Mouse (Mus musculus) adrenal gland (tissue): ENCODE data around the gene Plekhm3.

Experiments used
- intact Hi-C: fragments of 180-260 bp; cut with DNase I; formaldehyde crosslinking; loops from one replicate; pipeline ENCODE4 v1.15.1; 2025

The Plekhm3 gene

GRCm38 (mm10) chr1:64929673-64930072, 27.0 kb downstream of the Plekhm3 start:
- intact Hi-C loops: loop anchor here (10.0 kb wide), 1 partner anchor 315 kb away; the partner anchor contains the start of gene Mettl21a

GRCm38 (mm10) chr1:64928542-64928941, 28.1 kb downstream of the Plekhm3 start:
- intact Hi-C loops: loop anchor here (10.0 kb wide), 1 partner anchor 314 kb away; the partner anchor contains the start of gene Mettl21a

DNA sequence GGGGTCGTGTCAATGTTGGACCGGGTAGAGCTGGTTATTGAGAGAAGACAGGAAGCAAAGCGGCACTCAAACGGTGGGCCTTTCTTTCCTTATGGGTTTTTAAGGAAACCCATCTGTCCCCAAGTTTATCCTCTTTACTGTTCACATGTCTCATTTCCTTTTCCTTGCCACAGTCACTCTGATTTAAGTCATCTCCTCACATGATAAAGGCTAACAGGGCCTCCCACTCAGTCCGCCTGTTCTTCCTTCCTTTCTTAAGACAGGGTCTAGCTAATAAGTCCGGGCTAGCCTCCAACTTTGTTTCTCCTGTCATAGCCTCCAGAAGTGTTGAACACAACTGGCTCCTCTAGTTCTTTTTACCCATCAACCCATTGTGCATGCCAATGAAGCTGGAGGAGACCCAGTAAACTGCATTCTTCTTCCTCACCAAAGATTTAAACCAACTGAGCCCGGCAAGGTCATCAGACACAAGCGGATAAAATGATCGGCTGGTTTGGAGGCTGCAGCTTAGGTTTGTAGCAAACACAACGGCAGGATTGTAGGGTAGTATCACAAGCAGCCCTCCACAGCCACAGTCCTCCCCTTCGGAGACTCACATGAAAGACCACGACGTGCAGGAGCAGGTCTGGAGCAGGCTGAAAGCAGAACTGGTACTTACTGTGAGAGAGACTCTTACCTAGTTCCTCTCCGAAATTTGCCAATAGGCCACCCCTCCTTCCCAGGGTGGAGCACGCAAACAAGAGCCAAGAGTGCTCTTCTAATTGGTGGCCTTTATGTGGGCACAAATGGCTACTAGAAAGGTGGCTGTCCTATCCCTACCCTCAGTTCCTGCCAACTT, 29.0 kb downstream of the Plekhm3 start:
- intact Hi-C loops: loop anchor here (10.0 kb wide), 1 partner anchor 313 kb away; the partner anchor contains the start of gene Mettl21a

DNA sequence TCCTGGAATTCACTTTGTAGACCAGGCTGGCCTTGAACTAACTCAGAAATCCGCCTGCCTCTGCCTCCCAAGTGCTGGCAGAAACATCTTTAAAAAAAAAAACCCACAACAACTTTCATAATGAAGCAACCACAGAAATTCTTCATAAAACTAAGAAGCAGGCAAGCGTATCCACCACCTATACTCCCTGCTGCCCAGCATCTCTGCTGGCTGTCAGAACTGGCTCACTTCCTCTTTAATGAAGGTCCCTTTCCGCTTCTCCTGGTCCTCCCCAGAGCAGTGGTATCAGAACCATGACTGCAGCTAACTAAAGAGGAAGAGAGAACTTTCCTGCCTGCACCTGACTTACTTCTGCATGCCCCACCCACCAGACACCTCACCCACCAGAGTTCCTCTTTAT, 31.0 kb downstream of the Plekhm3 start:
- intact Hi-C loops: loop anchor here (10.0 kb wide), 1 partner anchor 311 kb away; the partner anchor contains the start of gene Mettl21a

- intact Hi-C loops: loop anchor here (5.0 to 10.0 kb wide), 2 partner anchors 63 to 309 kb away; partner anchors contain the start of gene Mettl21a
These were observed 32.3 kb downstream of the Plekhm3 start for GRCm38 (mm10) chr1:64924283-64924682.

DNA sequence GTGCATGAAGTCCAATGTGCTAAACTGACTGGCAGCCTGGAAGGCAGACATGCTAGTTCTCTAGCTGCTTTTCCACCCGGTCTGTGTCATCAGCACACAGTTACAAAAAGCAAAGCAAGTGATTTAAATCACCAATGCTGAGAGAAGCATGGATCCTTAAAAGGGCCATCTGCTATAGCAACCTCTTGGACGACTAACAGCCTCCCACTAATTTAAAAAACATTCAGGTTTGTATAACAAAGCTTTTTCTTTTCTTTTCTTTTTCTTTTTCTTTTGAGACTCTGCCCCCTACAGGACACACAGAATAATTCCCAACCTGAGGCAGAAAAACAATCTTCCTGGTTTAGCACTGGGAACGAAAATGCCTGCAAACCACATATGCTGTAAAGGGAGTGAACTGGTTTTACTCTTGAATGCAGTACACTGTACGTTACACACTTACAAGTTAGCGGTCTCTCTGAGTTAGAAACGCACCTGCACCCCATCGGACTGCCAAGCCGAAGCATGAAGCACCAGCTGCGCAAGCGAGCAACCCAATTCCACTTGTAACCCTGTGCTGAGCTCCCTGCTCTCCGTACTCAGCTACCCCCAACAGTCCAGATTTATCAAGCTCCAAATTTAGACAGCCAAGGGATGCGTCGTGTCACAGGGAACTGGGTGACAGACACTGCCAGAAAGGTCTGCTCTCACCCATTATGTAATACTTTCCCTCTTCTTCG, 37.7 kb downstream of the Plekhm3 start:
- intact Hi-C loops: loop anchor here (2.0 to 5.0 kb wide), 2 partner anchors 182 to 202 kb away; partner anchors contain the start of gene Fzd5

GRCm38 (mm10) chr1:64917966-64918365, 38.7 kb downstream of the Plekhm3 start:
- intact Hi-C loops: loop anchor here (2.0 to 5.0 kb wide), 2 partner anchors 181 to 201 kb away; partner anchors contain the start of gene Fzd5

- intact Hi-C loops: loop anchor here (5.0 kb wide), 1 partner anchor 200 kb away; no protein-coding TSS in a partner anchor
These were observed 39.6 kb downstream of the Plekhm3 start for GRCm38 (mm10) chr1:64916884-64917507.

DNA sequence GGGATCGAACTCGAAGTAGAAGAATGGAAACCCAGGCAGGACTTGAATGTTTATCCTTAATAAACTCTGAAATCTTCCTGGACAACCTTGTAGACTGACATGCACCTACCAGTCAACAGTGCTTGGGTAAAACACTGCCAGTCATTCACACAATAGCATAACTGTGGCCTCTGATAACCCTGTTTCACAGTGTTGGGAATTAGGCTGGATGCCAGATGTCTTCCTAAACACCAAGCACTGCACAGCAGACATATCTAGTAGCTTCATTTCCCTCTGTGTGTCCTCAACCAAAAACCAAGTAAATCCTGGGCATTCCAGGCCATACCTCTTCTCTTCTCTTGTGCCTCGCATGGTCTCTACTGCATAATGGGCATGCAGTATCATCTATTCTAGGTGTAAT, 42.3 kb downstream of the Plekhm3 start:
- intact Hi-C loops: no loop called here

DNA sequence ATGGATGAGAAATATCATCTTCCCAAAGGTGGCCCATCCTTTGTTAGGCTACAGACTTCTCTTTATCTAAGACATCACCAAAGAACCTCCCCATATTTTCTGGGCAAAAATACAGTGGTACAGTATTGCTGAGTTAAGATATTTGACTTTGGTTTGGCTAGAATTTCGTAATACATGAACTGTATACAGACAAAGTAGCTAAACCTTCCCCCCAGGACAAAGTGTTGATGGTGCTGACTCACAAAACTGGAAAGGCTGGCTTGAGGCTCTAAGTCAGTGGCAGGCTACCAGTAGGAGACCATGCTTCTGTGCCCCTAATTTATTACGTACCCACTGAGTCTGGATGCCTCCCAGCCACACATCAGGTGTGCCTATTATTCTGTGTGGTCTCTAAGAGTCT, 48.9 kb downstream of the Plekhm3 start:
- intact Hi-C loops: no loop called here

DNA sequence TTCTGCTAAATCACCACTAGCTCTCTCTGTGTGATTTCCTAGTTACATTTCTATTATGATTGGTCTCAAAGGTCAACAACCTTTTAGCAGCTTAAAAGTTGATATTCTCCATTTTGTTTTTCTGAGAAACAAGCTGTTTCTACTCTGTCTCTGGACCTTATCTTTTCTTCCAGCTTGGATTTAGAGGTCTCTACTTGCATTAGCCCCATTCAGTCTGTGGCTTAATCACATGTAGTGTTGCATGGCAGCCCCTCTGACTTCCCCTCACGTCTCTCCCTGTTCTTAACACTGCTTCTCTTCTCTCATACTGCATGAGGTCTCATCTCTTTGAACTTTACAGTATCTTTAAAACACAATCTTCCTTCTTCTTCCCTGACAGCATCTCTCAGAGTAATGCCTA, 50.4 kb downstream of the Plekhm3 start:
- intact Hi-C loops: no loop called here

DNA sequence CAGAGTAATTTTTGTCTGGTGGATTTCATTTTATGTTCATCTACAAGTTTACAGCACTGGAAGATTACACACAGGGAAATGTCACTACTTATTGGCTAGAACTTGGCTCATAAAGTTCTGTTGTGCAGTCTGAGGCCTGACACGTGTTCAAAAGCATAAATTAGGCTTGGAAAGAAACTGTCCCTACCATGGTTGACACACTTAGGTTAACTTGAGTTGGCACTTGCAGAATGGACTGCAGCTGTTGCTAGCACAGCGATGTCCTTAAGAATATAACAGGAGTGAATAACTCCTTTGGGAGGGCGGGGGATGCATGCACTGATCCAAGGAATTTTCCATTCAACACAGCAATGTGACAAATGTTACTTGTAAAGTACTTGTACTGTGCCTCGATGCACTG, 53.2 kb downstream of the Plekhm3 start:
- intact Hi-C loops: no loop called here

GRCm38 (mm10) chr1:64902804-64903203, 53.8 kb downstream of the Plekhm3 start:
- intact Hi-C loops: no loop called here

- intact Hi-C loops: no loop called here
These were observed 56.9 kb downstream of the Plekhm3 start for GRCm38 (mm10) chr1:64899763-64900162.

- intact Hi-C loops: no loop called here
These were observed 59.1 kb downstream of the Plekhm3 start for GRCm38 (mm10) chr1:64897485-64897884.

DNA sequence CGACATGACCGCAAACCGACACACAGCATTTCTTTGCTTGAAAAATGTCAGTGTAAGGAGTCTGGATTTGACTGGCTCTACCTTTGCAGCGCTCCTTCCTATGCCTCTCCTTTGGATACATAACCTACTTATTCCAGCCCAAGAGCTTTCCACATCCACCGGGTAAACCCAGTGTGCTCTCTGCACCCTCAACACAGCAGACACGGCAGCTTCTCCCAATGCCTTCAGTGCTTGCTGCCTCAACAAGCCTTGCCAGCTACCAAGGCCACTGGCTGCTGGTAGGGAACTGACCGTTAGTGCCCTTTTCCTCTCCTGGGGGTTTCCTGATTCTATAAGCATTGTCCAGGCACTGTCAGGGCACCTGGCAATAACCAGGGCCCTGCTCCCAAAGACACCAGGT, 62.8 kb downstream of the Plekhm3 start:
- intact Hi-C loops: no loop called here

DNA sequence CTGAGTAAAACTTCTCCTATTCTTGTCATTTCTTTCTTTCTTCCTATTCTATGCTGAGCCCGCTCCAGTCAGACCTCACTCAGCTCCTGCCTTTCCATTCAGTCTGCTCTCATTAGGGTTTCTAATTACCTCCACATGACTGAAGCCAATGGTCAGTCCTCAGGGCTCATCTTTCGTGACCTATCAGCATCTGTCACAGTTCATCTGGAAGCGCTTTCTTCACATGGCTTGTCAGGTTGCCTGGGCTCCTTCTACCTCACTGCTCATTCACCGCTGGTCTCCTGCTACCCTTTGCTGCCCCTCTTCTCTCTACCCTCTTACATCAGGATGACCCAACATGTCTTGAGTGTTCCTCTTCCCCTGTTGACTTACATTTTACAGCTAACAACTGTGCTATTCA, 65.3 kb downstream of the Plekhm3 start:
- intact Hi-C loops: no loop called here

DNA sequence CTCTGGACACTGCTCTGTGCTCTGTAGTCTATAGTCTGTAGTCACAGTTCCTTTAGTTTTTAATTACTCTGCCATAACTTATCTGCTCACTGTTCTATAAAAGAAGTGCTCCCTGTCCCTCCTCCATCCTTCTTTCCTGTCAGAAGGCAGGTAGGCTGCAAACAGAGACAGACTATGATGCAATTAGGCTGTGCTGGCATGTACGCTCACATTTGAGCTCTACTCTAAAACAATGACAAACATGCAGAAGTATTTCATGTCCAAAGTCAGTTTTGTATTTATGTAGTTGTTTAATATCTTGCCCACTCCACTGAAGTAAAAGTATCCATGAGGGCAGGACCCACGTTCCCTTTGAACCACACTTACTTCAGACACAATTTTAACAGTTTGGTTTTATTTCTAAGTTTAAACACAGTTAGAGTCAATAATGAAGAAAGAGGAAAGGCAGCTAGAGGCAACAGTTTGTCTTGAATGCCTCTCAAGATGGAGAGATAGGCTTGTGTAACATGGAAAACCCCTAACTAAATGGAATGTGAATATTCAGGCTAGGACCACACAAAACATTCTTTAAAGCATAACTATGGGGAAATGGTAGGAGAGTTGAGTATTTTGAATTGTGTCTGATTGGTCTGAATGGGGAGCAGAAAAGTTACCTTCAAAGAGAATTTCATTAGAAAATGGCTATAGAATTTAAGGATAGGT, 69.0 kb downstream of the Plekhm3 start:
- intact Hi-C loops: no loop called here

DNA sequence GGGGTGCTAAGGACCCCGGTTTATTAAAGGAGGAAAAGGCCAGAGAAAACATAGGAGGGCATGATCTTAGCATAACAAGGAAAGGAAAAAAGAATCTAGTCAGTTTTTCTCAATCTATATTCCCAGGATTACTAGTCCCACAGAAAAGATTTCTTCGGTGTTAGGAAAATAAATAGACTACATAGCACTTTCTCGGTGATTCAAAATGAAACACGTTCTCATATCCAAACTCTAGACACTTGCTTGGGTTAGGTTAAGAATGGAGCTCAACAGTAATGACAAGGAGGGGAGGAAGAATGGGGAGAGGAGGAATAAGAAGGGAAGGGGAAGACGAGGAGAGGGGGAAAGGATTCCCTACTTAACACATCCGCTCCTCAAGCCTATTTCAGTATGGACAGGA, 69.9 kb downstream of the Plekhm3 start:
- intact Hi-C loops: no loop called here

DNA sequence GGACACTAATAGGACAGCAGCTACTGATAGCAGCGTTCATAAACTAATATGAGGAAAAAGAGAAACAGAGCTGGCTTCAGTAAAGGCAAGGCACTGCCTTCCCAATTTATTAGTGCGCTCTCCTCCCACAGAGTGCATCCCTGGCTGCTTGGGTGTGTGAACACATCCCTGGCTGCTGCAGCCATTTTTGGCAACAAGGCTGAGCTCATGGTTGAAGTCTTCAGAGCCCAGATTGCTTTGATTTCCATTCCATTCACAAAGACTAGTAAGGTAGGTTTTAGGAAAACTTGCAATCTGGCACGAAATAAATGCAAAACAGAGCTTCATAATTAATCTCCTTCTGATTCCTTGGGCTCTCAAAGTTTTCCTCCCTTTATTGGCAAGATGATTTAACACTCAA, 71.3 kb downstream of the Plekhm3 start:
- intact Hi-C loops: no loop called here

- intact Hi-C loops: no loop called here
These were observed 72.6 kb downstream of the Plekhm3 start for GRCm38 (mm10) chr1:64884007-64884406.
